Mouse (Mus musculus): ENCODE measurements around the gene Det1.

- no peak for TF ChIP-seq POLR2A (IDR thresholded peaks at IDR 0.05; ENCODE audit: control insufficient read depth, low read depth, low read length)
- TF ChIP-seq CTCF (IDR thresholded peaks at IDR 0.05; ENCODE audit: control insufficient read depth, insufficient read depth, insufficient replicate concordance, low read depth, low read length) = peak; percentile 97
Measured at GRCm38 (mm10) chr7:78890641-78891040, 43.6 kb upstream of the Det1 start.
